Mouse (Mus musculus): ENCODE results near the gene Gan.

- no peak for TF ChIP-seq ETS1 (IDR thresholded peaks at IDR 0.05; ENCODE audit: low read depth, low read length)
- TF ChIP-seq CTCF (IDR thresholded peaks at IDR 0.05 in 2 of 3, conservative IDR thresholded peaks at IDR 0.05 in 1 of 3; ENCODE audit: control insufficient read depth in 1 of 3, insufficient read depth in 1 of 3, low read depth in 2 of 3, low read length in 3 of 3, poor library complexity in 1 of 3, severe bottlenecking in 1 of 3), result no peak
- no peak for TF ChIP-seq NELFE (IDR thresholded peaks at IDR 0.05; ENCODE audit: low read depth, low read length)
- TF ChIP-seq CHD1 (IDR thresholded peaks at IDR 0.05; ENCODE audit: low read depth, low read length), result no peak
- TF ChIP-seq JUND (IDR thresholded peaks at IDR 0.05; ENCODE audit: low read depth, low read length), result no peak
- TF ChIP-seq POLR2A (IDR thresholded peaks at IDR 0.05; ENCODE audit: control insufficient read depth in 1 of 2, insufficient read depth in 1 of 2, low read depth in 1 of 2, low read length in 2 of 2, poor library complexity in 1 of 2), result no peak
- TF ChIP-seq MAX (IDR thresholded peaks at IDR 0.05; ENCODE audit: low read length), result no peak
- no peak for TF ChIP-seq KAT2A (conservative IDR thresholded peaks at IDR 0.05; ENCODE audit: low read depth, low read length)
- no peak for TF ChIP-seq EP300 (IDR thresholded peaks at IDR 0.05; ENCODE audit: low read depth in 1 of 2, low read length in 2 of 2)
- no peak for TF ChIP-seq SMC3 (IDR thresholded peaks at IDR 0.05; ENCODE audit: low read depth, low read length)
- TF ChIP-seq USF1 (IDR thresholded peaks at IDR 0.05; ENCODE audit: low read depth, low read length), result no peak
- TF ChIP-seq MYC (IDR thresholded peaks at IDR 0.05; ENCODE audit: low read depth, low read length), result no peak
- no peak for TF ChIP-seq TCF12 (IDR thresholded peaks at IDR 0.05; ENCODE audit: low read depth, low read length)
- no peak for TF ChIP-seq ZC3H11A (IDR thresholded peaks at IDR 0.05; ENCODE audit: low read depth, low read length)
Measured at GRCm38 (mm10) chr8:117197551-117197950, 39.6 kb downstream of the Gan start.

All from MEL (cell line).